Mouse (Mus musculus) midbrain, embryonic 12.5 days (tissue): ENCODE data around the gene Camk1d. TPM values are rescaled to one million over a fixed set of nuclear protein-coding genes. Genes with fewer than 3 reads are reported as not detected.
"Not testable (repeated sequence)": the region's sequence is repeated elsewhere in the genome, so short reads cannot be mapped to it uniquely, and the experiment has no call there.

Source experiments
- ATAC-seq: fragments of 200-750 bp; cut with Nextera tagmentation; 2 replicates; pipeline ENCODE4 v1.8.0; 2017; ENCODE audit warnings: low read depth, moderate TSS enrichment, moderate library complexity; ENCODE audit not compliant: low FRiP score
- H3K27ac ChIP-seq: fragments of 300-500 bp; sonication (generic); replicated peaks from 2 replicates; pipeline ENCODE4 v1.5.1; 2016; ENCODE audit warnings: mild to moderate bottlenecking
- H3K27me3 ChIP-seq: fragments of 300-500 bp; sonication (generic); 2 replicates; pipeline ENCODE4 v1.6.1; 2016; ENCODE audit warnings: mild to moderate bottlenecking
- H3K36me3 ChIP-seq: fragments of 300-500 bp; sonication (generic); 2 replicates; pipeline ENCODE4 v1.6.1; 2016
- H3K4me1 ChIP-seq: fragments of 300-500 bp; sonication (generic); 2 replicates; pipeline ENCODE4 v1.6.1; 2016
- H3K4me2 ChIP-seq: fragments of 300-500 bp; sonication (generic); replicated peaks from 2 replicates; pipeline ENCODE4 v1.6.1; 2016; ENCODE audit warnings: mild to moderate bottlenecking, moderate library complexity
- H3K4me3 ChIP-seq: fragments of 300-500 bp; sonication (generic); 2 replicates; pipeline ENCODE4 v1.5.1; 2016; ENCODE audit warnings: mild to moderate bottlenecking
- H3K9ac ChIP-seq: fragments of 300-500 bp; sonication (generic); replicated peaks from 2 replicates; pipeline ENCODE4 v1.6.1; 2016; ENCODE audit warnings: mild to moderate bottlenecking, moderate library complexity
- H3K9me3 ChIP-seq: fragments of 300-500 bp; sonication (generic); 2 replicates; pipeline ENCODE4 v1.6.1; 2016; ENCODE audit warnings: mild to moderate bottlenecking
- WGBS: fragments of 180-500 bp; shearing (Covaris S2); methylation state at CpG from one replicate; pipeline ENCODE4 v1.1.7; 2016; 5-methylcytosine and 5-hydroxymethylcytosine counted together
- polyA plus RNA-seq: library from polyadenylated mRNA; unstranded; fragments of >200 nt; fragmentation: Nextera tagmentation; extraction: Ambion mirVana; gene quantifications from 2 replicates; pipeline ENCODE4 v1.2.1, GENCODE M21; 2016

Gene Camk1d
- polyA plus RNA-seq, 1 experiment from 2014 or later, result 3.2 TPM

DNA sequence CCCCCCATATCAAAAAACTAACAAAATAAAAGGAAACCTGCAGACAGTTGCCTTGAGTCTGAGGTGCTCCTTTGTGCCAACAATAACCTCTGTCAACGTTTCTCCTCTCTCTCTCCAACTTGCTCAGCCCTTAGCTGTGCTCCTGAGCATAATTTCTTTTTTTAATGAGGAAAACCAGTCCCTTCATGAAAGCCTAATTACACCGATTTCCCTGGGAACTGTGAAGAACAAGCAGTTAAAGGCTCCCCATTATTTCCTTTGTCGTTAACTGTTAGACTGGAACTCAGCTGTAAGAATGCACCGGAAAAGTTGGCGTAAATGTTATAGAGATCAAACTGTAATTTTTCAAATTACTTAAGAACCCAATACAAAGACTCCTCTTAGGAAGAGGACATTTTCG lies 316.3 kb downstream of the Camk1d start:
- no peak overlapping the region for H3K4me2 ChIP-seq
- no peak overlapping the region for H3K9ac ChIP-seq
- no peaks in the 10 kb centered on the region for H3K36me3 ChIP-seq
- H3K9me3 ChIP-seq, result no peaks in the 10 kb centered on the region
- no peak for ATAC-seq
- peaks cover 4% of the 10 kb centered on the region; the same call in 1 of the 2 replicates for H3K4me1 ChIP-seq
- H3K27me3 ChIP-seq, result no peaks in the 10 kb centered on the region
- H3K4me3 ChIP-seq, result no peak overlapping the region
- WGBS, result 68% methylated on average over 6 of the region's 6 CpGs
- no peak overlapping the region for H3K27ac ChIP-seq

DNA sequence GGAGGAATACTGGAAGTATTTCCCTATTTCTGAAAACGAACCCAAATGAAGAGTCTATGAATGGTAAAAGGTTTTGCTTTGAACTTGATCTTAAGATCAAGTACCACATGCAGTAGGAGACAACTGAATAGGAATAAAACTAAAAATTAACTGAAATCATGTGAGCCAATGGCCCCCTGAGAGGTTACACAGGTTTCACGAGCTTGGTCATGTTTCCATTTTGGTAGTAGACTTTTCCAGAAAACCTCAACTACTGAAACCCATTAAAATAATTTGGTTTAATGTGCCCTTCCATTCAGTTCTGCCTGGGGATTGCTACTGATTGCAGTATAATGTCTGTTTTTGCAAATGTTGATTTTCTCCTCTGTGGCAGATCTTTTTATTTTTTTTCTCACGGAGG lies 316.8 kb downstream of the Camk1d start:
- Histone ChIP-seq H3K9ac (no peak overlapping the region), H3K4me3 (no peak overlapping the region), H3K9me3 (no peaks in the 10 kb centered on the region), H3K36me3 (no peaks in the 10 kb centered on the region), H3K4me1 (peaks cover 4% of the 10 kb centered on the region; the same call in 1 of the 2 replicates), H3K27me3 (no peaks in the 10 kb centered on the region), H3K4me2 (no peak overlapping the region), H3K27ac (no peak overlapping the region)
- WGBS, result 78% methylated on average over 3 of the region's 3 CpGs
- ATAC-seq, result no peak

GRCm38 (mm10) chr2:5396415-5396814 lies 317.9 kb downstream of the Camk1d start:
- 85% methylated on average over 1 of the region's 1 CpGs for WGBS
- H3K9me3 ChIP-seq, result no peaks in the 10 kb centered on the region
- no peaks in the 10 kb centered on the region for H3K36me3 ChIP-seq
- no peak overlapping the region for H3K4me2 ChIP-seq
- peaks cover 4% of the 10 kb centered on the region; the same call in 1 of the 2 replicates for H3K4me1 ChIP-seq
- H3K27ac ChIP-seq, result no peak overlapping the region
- ATAC-seq, result no peak
- no peak overlapping the region for H3K4me3 ChIP-seq
- no peak overlapping the region for H3K9ac ChIP-seq
- H3K27me3 ChIP-seq, result no peaks in the 10 kb centered on the region

DNA sequence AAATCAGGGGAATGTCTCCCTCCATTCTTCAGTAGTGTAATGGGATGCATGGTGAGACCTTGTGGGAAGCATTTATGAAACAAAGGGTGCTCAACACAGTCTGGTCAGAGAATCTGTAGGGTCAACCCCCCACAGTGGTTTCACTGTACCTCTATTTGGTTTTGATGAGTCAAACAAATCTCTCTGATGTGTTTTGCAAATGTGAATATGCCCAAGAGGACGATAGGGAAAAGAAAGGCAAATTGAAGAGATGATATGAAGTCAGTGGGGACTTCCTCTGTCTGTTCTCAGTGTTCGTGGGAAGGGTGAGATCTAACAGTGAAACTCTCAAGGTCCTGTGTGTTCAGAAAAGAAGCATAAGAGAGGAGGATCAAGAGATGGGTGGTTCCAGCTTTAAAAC lies 318.4 kb downstream of the Camk1d start:
- Histone ChIP-seq H3K36me3 (no peaks in the 10 kb centered on the region), H3K4me2 (no peak overlapping the region), H3K27ac (no peak overlapping the region), H3K9me3 (no peaks in the 10 kb centered on the region), H3K4me1 (peaks cover 4% of the 10 kb centered on the region; the same call in 1 of the 2 replicates), H3K9ac (no peak overlapping the region), H3K27me3 (no peaks in the 10 kb centered on the region), H3K4me3 (no peak overlapping the region)
- WGBS, result 67% methylated on average over 2 of the region's 2 CpGs
- ATAC-seq, result no peak

DNA sequence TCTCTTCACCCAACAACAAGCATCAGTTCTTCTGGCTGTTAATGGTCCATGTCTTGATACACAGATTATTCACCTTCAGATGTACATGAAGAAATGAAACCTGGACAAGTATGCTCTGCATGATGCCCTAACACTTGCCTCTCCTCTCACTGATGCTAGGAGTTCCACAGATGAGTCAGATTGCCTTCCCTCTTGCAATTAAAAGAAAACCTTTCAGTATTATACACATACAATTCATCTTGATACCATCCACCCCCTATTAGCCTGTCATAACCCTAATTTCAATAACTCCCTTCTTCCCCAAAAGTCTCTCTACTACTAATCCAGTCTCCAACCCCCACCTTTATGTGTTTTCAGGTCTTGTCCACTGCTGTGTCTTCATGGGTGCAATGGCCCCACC lies 321.4 kb downstream of the Camk1d start:
- Histone ChIP-seq H3K4me1 (peaks cover 4% of the 10 kb centered on the region; the same call in 1 of the 2 replicates), H3K4me3 (no peak overlapping the region), H3K27me3 (no peaks in the 10 kb centered on the region), H3K9ac (no peak overlapping the region), H3K4me2 (no peak overlapping the region), H3K9me3 (no peaks in the 10 kb centered on the region), H3K36me3 (no peaks in the 10 kb centered on the region), H3K27ac (no peak overlapping the region)
- ATAC-seq, result no peak

GRCm38 (mm10) chr2:5392470-5392869 lies 321.8 kb downstream of the Camk1d start:
- WGBS, result 86% methylated on average over 4 of the region's 4 CpGs
- H3K27me3 ChIP-seq, result no peaks in the 10 kb centered on the region
- no peaks in the 10 kb centered on the region for H3K36me3 ChIP-seq
- no peaks in the 10 kb centered on the region for H3K9me3 ChIP-seq
- no peak overlapping the region for H3K4me2 ChIP-seq
- no peak overlapping the region for H3K9ac ChIP-seq
- H3K27ac ChIP-seq, result no peak overlapping the region
- no peak overlapping the region for H3K4me3 ChIP-seq
- ATAC-seq, result no peak
- peaks cover 4% of the 10 kb centered on the region; the same call in 1 of the 2 replicates for H3K4me1 ChIP-seq

DNA sequence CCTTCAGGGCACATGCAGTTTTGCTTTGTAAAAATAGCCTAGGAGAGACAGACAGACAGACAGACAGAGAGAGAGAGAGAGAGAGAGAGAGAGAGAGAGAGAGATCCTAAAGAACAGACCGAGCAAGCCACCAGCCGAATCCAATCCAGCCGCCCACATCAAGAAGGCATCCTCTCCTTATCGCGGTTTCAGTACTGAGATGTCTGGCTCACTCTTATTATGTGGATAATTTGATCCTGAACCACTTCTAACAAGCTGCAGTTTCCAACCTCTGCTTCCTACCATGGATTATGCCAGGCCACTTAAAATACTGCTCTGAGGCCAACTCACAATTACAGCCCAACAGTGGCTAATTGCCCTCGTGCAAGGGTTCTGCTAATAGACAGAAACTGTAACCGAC lies 325.9 kb downstream of the Camk1d start:
- ATAC-seq, result no peak
- 91% methylated on average over 7 of the region's 7 CpGs for WGBS
- Histone ChIP-seq H3K4me3 (no peak overlapping the region), H3K27me3 (no peaks in the 10 kb centered on the region), H3K27ac (no peak overlapping the region), H3K4me1 (no peaks in the 10 kb centered on the region), H3K9me3 (no peaks in the 10 kb centered on the region), H3K9ac (no peak overlapping the region), H3K4me2 (no peak overlapping the region), H3K36me3 (no peaks in the 10 kb centered on the region)

DNA sequence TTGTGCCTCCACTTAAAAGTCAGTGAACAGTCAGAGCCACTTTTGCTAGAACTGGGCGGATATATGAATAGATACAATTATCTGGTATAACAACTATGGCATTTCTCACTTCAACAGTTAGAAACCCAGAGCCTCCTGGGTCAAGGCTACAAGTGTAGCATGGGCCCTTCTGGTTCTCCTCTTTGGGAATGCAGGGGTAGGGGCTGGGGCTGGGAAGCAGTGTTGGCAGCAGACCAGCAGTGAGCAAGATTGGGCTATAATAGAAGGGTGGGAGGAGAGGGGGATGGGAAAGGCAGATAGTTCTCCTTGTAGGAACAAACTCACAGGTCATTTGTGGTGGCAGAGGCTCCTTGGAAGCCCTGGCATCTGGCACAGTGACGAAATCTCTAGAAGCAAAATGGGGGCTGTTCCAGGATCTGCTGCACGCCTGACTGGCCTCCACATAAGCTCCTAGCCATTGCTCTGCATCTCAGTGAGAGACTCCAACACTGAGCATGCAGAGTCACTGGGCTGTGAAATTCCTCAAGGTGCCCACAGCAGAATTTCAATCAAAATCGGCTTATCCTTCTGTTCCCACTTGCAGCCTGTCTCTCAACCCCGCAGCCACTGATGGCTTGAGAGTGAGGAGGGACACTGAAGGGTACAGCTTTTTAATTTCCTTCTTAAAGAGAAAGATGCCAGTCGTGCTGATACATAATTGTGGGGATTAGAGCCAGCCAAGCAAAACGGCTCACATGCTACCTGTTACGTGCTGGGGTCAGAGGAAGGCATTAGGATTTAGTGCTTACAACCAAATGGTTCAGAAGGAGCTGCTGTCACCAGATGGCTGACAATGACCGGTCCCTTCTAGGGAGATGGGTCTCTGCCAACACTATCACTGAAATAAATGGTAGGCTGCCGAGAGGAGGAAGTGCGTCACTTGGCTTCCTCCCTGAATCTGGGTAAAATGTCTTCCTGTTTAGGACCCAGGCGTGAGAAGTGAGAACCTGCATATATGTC lies 332.3 kb downstream of the Camk1d start:
- 32% methylated on average over 12 of the region's 12 CpGs for WGBS
- peaks cover 26% of the 10 kb centered on the region for H3K4me1 ChIP-seq
- ATAC-seq, result peak; percentile 27; the same call in 1 of the 2 replicates
- no peak overlapping the region for H3K4me2 ChIP-seq
- H3K9me3 ChIP-seq, result no peaks in the 10 kb centered on the region
- no peak overlapping the region for H3K4me3 ChIP-seq
- peak overlapping the region; percentile 52; the same call in 1 of the 2 replicates for H3K27ac ChIP-seq
- no peaks in the 10 kb centered on the region for H3K27me3 ChIP-seq
- no peak overlapping the region for H3K9ac ChIP-seq
- no peaks in the 10 kb centered on the region for H3K36me3 ChIP-seq

- ATAC-seq, result no peak
- H3K4me1 ChIP-seq, result peaks cover 26% of the 10 kb centered on the region
- no peak overlapping the region for H3K4me2 ChIP-seq
- 0 out of 2 replicates have a peak overlapping the region, but pooled peaks have one; percentile 52 for H3K27ac ChIP-seq
- H3K9me3 ChIP-seq, result no peaks in the 10 kb centered on the region
- WGBS, result 74% methylated on average over 7 of the region's 7 CpGs
- H3K9ac ChIP-seq, result no peak overlapping the region
- H3K27me3 ChIP-seq, result no peaks in the 10 kb centered on the region
- H3K4me3 ChIP-seq, result no peak overlapping the region
- no peaks in the 10 kb centered on the region for H3K36me3 ChIP-seq
These were observed 333.3 kb downstream of the Camk1d start for GRCm38 (mm10) chr2:5380973-5381372.

DNA sequence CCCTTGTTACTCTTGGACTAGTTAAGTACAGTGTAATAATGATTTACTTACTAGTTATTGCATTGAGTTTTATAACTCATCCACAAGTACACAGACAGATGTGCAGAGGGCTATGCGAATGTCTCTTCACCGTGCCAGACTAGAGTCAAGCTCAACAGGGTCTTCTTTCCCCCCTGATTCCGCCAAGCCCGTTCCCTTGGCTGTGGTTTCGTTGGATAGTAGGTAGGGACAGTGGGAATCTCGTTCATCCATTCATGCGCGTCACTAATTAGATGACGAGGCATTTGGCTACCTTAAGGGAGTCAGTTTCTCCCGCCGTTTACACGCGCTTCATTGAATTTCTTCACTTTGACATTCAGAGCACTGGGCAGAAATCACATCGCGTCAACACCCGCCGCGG lies 335.4 kb downstream of the Camk1d start:
- not testable (repeated sequence) for H3K27me3 ChIP-seq, H3K9me3 ChIP-seq, H3K4me3 ChIP-seq, ATAC-seq, H3K36me3 ChIP-seq, H3K27ac ChIP-seq, H3K9ac ChIP-seq, H3K4me2 ChIP-seq
- H3K4me1 ChIP-seq, result peaks cover 26% of the 10 kb centered on the region
- WGBS, result 49% methylated on average over 18 of the region's 18 CpGs

DNA sequence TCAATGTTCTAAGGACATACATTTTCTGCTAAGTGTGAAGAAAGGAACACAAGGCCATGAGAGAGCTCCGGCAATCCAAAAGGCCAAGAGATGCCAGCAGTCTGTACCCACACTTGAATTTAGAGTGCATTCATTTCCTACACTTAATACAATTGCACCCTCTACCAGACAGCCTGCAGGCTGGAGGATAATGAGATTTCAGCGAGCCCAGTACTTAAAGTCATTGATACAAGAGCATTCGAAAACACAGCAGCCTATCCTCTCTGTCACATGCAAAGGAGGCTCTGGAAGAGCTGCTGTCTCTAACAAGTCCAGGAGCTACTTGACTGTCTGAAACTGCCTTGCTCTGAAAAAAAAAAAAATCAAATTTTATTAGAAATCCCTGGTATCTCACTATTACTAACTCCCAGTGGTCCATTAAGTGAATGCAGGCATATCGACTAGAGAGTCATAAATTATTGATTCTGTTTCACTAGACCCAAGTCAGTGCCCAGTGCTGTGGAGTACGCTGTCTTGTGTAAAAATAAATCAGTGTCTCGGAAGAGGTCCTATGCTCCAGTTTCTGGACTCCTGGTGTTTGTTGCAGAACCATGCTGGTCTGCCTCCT lies 336.1 kb downstream of the Camk1d start:
- WGBS, result 57% methylated on average over 6 of the region's 6 CpGs
- H3K27ac ChIP-seq, result no peak overlapping the region
- peaks cover 26% of the 10 kb centered on the region for H3K4me1 ChIP-seq
- no peak for ATAC-seq
- no peak overlapping the region for H3K4me2 ChIP-seq
- no peaks in the 10 kb centered on the region for H3K36me3 ChIP-seq
- H3K9me3 ChIP-seq, result no peaks in the 10 kb centered on the region
- H3K9ac ChIP-seq, result no peak overlapping the region
- no peak overlapping the region for H3K4me3 ChIP-seq
- no peaks in the 10 kb centered on the region for H3K27me3 ChIP-seq

DNA sequence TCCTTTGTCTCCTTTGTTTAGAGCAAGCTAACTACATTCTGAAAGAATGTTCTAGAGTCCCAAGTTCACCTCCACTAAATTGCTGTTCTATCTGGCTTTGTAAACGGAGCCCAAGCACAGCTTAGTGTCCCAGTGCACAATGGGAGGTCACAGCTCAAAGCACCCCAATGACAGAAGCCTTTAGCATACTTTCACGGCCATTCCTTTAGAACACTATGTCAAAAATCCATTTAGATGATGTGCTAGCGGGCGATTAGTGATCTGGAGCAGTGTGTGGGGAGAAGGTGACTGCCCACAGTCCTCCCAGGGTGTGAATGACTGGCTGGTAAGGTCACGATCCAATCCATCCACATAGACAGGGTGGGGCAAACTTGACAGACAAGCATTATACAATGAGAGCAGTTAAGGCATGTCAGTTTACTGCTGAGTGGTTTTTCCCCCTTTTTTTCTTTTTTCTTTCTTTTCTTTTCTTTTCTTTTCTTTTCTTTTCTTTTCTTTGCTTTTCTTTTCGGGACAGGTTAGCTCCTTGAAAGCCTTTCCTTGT lies 341.4 kb downstream of the Camk1d start:
- H3K9me3 ChIP-seq, result no peaks in the 10 kb centered on the region
- H3K27me3 ChIP-seq, result no peaks in the 10 kb centered on the region
- H3K4me2 ChIP-seq, result no peak overlapping the region
- no peak overlapping the region for H3K27ac ChIP-seq
- H3K4me1 ChIP-seq, result peaks cover 4% of the 10 kb centered on the region; the same call in 1 of the 2 replicates
- H3K36me3 ChIP-seq, result no peaks in the 10 kb centered on the region
- H3K9ac ChIP-seq, result no peak overlapping the region
- ATAC-seq, result no peak
- 39% methylated on average over 6 of the region's 6 CpGs for WGBS
- H3K4me3 ChIP-seq, result no peak overlapping the region
